Mouse (Mus musculus) hindbrain, embryonic 15.5 days (tissue): ENCODE measurements around the gene Ap4e1. TPM values are rescaled to one million over a fixed set of nuclear protein-coding genes. Genes with fewer than 3 reads are reported as not detected.
"Not testable (repeated sequence)": the region's sequence is repeated elsewhere in the genome, so short reads cannot be mapped to it uniquely, and the experiment has no call there.

ENCODE experiments used
- ATAC-seq: fragments of 200-750 bp; cut with Nextera tagmentation; 2 replicates; pipeline ENCODE4 v1.8.0; 2017; ENCODE audit warnings: low read depth, moderate number of reproducible peaks, moderate TSS enrichment; ENCODE audit not compliant: low FRiP score
- H3K27ac ChIP-seq: fragments of 300-500 bp; sonication (generic); replicated peaks from 2 replicates; pipeline ENCODE4 v1.5.1; 2015; ENCODE audit warnings: mild to moderate bottlenecking, inconsistent platforms
- H3K27me3 ChIP-seq: fragments of 300-500 bp; sonication (generic); 2 replicates; pipeline ENCODE4 v1.6.1; 2015; ENCODE audit warnings: control low read depth, inconsistent platforms
- H3K36me3 ChIP-seq: fragments of 300-500 bp; sonication (generic); 2 replicates; pipeline ENCODE4 v1.6.1; 2015; ENCODE audit warnings: control low read depth, inconsistent platforms
- H3K4me1 ChIP-seq: fragments of 300-500 bp; sonication (generic); replicated peaks from 2 replicates; pipeline ENCODE4 v1.6.1; 2015; ENCODE audit warnings: control low read depth, inconsistent platforms
- H3K4me2 ChIP-seq: fragments of 300-500 bp; sonication (generic); 2 replicates; pipeline ENCODE4 v1.6.1; 2015; ENCODE audit warnings: moderate library complexity, mild to moderate bottlenecking, inconsistent platforms
- H3K4me3 ChIP-seq: fragments of 300-500 bp; sonication (generic); 2 replicates; pipeline ENCODE4 v1.5.1; 2015; ENCODE audit warnings: mild to moderate bottlenecking, inconsistent platforms
- H3K9ac ChIP-seq: fragments of 300-500 bp; sonication (generic); 2 replicates; pipeline ENCODE4 v1.6.1; 2015; ENCODE audit warnings: inconsistent platforms
- H3K9me3 ChIP-seq: fragments of 300-500 bp; sonication (generic); 2 replicates; pipeline ENCODE4 v1.6.1; 2016; ENCODE audit warnings: control low read depth, inconsistent platforms
- WGBS: fragments of 180-500 bp; shearing (Covaris S2); methylation state at CpG from one replicate; pipeline ENCODE4 v1.1.7; 2015; 5-methylcytosine and 5-hydroxymethylcytosine counted together
- polyA plus RNA-seq: library from polyadenylated mRNA; unstranded; fragments of >200 nt; fragmentation: Nextera tagmentation; extraction: Ambion mirVana; gene quantifications from 2 replicates; pipeline ENCODE4 v1.2.1, GENCODE M21; 2015

Gene Ap4e1
- polyA plus RNA-seq, 1 experiment from 2014 or later, result 11.2 TPM

DNA sequence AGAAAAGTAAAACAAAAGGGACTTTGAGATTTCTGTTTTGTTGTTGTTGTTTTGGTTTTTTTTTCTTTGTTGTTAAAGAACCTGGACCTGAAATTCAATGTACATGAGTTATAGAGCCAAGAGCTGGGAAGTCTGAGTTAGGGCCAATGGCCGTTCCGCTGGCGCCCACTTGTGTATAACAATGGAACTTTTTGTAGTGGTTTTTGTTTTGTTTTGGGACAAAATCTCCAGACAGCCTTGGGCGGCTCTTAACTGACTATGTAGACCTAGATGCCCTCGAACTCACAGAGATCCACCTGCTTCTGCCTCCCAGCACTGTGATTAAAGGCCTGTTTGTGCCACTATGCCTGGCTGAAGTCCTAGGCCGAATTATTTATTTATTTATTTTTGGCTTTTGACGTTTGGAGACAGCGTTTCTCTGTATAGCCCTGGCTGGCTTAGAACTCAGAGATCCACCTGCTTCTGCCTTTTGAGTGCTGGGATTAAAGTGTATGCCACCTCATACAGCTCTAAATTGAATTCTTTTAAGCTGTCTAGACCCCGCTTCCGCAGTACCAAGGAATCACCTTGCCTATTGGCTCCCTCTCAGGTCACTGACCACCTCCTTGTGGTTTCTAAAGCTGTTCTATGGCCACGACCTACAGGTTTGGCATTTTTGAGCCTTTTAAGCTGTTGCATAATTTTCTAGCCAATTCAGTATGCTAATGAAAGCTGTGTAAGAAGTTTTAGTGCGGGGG, 1.7 kb upstream of the Ap4e1 start:
- no peak for ATAC-seq
- Histone ChIP-seq H3K4me3 (no peak overlapping the region), H3K27ac (no peak overlapping the region), H3K4me2 (peak overlapping the region; percentile 30; the same call in 1 of the 2 replicates), H3K9me3 (no peaks in the 10 kb centered on the region), H3K27me3 (no peaks in the 10 kb centered on the region), H3K9ac (no peak overlapping the region), H3K36me3 (peaks cover 6% of the 10 kb centered on the region), H3K4me1 (peaks cover 14% of the 10 kb centered on the region)
- 41% methylated on average over 12 of the region's 12 CpGs for WGBS

DNA sequence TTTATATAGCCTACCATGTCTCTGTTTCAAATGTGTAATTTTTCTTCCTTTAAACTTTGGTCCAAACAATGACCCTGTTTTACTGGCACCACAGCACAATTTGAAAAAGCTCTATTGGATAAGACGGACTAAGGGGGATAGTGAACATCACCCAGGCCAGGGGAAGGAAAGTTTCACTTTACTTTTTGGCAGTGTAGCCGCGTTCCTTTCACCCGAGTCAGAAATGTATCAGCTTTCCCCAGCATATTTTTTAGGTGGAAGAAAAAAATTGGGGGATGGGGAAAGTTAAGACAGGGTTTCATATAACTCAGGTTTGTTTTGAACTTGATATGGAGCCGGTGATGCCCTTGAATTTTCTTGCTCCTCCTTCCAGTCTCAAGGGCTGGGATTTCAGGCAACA, 1.0 kb upstream of the Ap4e1 start:
- Histone ChIP-seq H3K4me2 (no peak overlapping the region), H3K27ac (no peak overlapping the region), H3K4me1 (peaks cover 14% of the 10 kb centered on the region), H3K9ac (no peak overlapping the region), H3K27me3 (no peaks in the 10 kb centered on the region), H3K9me3 (no peaks in the 10 kb centered on the region), H3K36me3 (peaks cover 13% of the 10 kb centered on the region), H3K4me3 (no peak overlapping the region)
- WGBS, result 91% methylated on average over 5 of the region's 5 CpGs
- no peak for ATAC-seq

DNA sequence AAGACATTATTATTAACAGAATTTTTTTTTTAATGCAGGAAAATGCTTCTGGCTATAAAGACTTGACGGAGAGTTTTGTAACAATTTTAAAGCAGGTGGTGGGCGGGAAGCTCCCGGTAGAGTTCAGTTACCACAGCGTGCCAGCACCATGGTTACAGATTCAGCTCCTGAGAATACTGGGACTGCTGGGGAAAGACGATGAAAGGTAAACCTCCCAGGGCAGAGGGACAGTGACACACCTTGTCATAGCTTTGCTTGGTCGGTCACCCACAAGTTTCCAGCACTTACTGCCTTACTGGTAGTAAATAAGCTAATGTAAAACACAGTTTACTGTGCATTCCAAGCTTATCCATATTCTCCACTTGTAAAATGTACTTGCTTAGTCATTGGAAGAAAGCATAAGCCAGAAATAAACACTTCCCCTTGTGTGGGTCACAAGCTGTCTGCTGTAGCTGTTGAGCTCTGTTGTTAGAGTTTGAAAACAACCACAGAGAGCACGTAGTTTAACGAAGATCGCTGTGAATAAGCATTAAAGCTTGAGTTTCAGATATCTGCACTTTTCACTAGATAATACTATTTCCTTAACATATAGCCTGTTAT, 26.6 kb downstream of the Ap4e1 start:
- Histone ChIP-seq H3K9me3 (no peaks in the 10 kb centered on the region), H3K4me2 (no peak overlapping the region), H3K4me3 (no peak overlapping the region), H3K36me3 (peaks cover 43% of the 10 kb centered on the region), H3K27ac (no peak overlapping the region), H3K27me3 (no peaks in the 10 kb centered on the region), H3K4me1 (no peaks in the 10 kb centered on the region), H3K9ac (no peak overlapping the region)
- no peak for ATAC-seq
- 97% methylated on average over 9 of the region's 9 CpGs for WGBS

GRCm38 (mm10) chr2:127037299-127037698, 28.8 kb downstream of the Ap4e1 start:
- no peak overlapping the region for H3K27ac ChIP-seq
- no peak overlapping the region for H3K4me3 ChIP-seq
- no peak overlapping the region for H3K4me2 ChIP-seq
- ATAC-seq, result no peak
- no peaks in the 10 kb centered on the region for H3K27me3 ChIP-seq
- H3K9ac ChIP-seq, result no peak overlapping the region
- WGBS, result 93% methylated on average over 4 of the region's 4 CpGs
- H3K36me3 ChIP-seq, result peaks cover 39% of the 10 kb centered on the region
- no peaks in the 10 kb centered on the region for H3K9me3 ChIP-seq
- no peaks in the 10 kb centered on the region for H3K4me1 ChIP-seq

- Histone ChIP-seq H3K36me3 (peaks cover 66% of the 10 kb centered on the region), H3K4me2 (no peak overlapping the region), H3K4me3 (no peak overlapping the region), H3K9ac (no peak overlapping the region), H3K9me3 (no peaks in the 10 kb centered on the region), H3K27ac (no peak overlapping the region), H3K4me1 (no peaks in the 10 kb centered on the region), H3K27me3 (no peaks in the 10 kb centered on the region)
- ATAC-seq, result no peak
- 93% methylated on average over 9 of the region's 9 CpGs for WGBS
These were observed 53.0 kb downstream of the Ap4e1 start for GRCm38 (mm10) chr2:127061471-127061870.

- no peaks in the 10 kb centered on the region for H3K9me3 ChIP-seq
- H3K4me1 ChIP-seq, result peaks cover 15% of the 10 kb centered on the region
- H3K27me3 ChIP-seq, result no peaks in the 10 kb centered on the region
- ATAC-seq, result no peak
- H3K36me3 ChIP-seq, result peaks cover 21% of the 10 kb centered on the region
- 81% methylated on average over 7 of the region's 7 CpGs for WGBS
- H3K4me3 ChIP-seq, result no peak overlapping the region
- no peak overlapping the region for H3K4me2 ChIP-seq
- no peak overlapping the region for H3K27ac ChIP-seq
- H3K9ac ChIP-seq, result no peak overlapping the region
These were observed 60.3 kb downstream of the Ap4e1 start for GRCm38 (mm10) chr2:127068806-127069205.

DNA sequence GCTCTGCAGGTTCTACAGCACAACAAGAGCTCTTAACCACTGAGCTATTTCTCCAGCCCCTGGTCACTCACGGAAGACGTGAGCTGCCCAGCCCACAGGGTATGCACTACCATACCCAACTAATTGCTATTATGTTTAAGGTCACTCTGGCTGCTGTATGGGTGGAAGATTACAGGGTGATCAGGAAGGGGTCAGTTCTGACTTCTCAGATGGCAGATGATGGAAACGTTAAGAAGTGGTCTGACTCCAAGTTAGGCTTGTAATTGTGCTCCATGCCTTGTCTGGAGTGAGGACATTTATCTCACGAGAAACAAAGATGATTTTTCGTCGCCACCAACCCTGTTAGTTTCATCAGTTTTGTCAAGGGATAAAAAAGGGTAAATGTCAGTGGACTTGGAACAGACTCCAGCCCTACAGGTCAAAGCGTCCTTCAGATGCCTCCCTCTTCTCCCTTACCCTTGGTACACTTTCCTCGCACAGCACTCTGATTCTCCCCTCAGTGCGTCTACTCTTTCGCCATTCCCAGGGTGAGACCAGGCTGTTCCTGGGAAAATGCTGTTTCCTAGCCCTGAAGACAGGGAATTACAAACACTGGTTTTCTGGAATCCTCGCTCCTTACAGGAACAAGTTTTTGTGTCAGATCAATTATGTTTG, 61.4 kb downstream of the Ap4e1 start:
- H3K4me3 ChIP-seq, result peak overlapping the region; percentile 77
- H3K27ac ChIP-seq, result peak overlapping the region; percentile 23; the same call in 1 of the 2 replicates
- peak; percentile 10; the same call in 1 of the 2 replicates for ATAC-seq
- peaks cover 17% of the 10 kb centered on the region for H3K36me3 ChIP-seq
- peaks cover 15% of the 10 kb centered on the region for H3K4me1 ChIP-seq
- peak overlapping the region; percentile 60 for H3K4me2 ChIP-seq
- H3K9ac ChIP-seq, result peak overlapping the region; percentile 12; the same call in 1 of the 2 replicates
- no peaks in the 10 kb centered on the region for H3K27me3 ChIP-seq
- H3K9me3 ChIP-seq, result no peaks in the 10 kb centered on the region
- WGBS, result 20% methylated on average over 11 of the region's 11 CpGs

DNA sequence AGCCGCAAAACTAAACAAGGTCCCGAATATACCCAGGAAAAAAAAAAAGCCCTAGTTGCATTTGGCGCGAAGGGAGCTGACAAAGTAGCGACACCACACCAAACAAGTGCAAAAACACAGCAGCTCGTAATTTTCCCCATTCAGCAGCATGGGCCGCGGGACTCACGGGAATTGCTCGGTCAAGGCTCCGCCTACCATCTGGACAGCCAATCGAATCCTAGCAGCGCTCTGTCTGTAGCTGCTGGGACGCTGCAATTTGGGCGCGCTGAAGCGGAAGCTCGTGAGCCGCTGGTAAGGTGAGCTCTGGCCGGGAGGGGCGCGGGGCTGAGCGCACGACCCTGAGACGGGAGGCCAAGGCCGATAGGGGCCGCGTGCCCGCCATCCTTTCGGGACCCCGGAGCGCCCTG, 61.9 kb downstream of the Ap4e1 start, which contains the start of gene Blvra:
TSS of gene Blvra (plus strand) at position 231 of the 407 bp plus-strand sequence.
- Histone ChIP-seq H3K9ac (peak within 1 kb of the TSS; percentile 69), H3K4me1 (peaks cover 15% of the 10 kb centered on the region), H3K4me2 (peak within 1 kb of the TSS; percentile 60), H3K9me3 (no peaks in the 10 kb centered on the region), H3K27me3 (no peaks in the 10 kb centered on the region), H3K4me3 (peak within 1 kb of the TSS; percentile 77), H3K27ac (peak within 1 kb of the TSS; percentile 64), H3K36me3 (peaks cover 17% of the 10 kb centered on the region)
- WGBS, result under 1% methylated on average over 32 of the region's 32 CpGs
- ATAC-seq, result peak; percentile 99

- peak overlapping the region; percentile 64; the same call in 1 of the 2 replicates for H3K27ac ChIP-seq
- WGBS, result 16% methylated on average over 9 of the region's 9 CpGs
- H3K4me3 ChIP-seq, result peak overlapping the region; percentile 77
- H3K9ac ChIP-seq, result peak overlapping the region; percentile 69
- no peaks in the 10 kb centered on the region for H3K27me3 ChIP-seq
- ATAC-seq, result no peak
- peaks cover 15% of the 10 kb centered on the region for H3K4me1 ChIP-seq
- H3K36me3 ChIP-seq, result peaks cover 13% of the 10 kb centered on the region
- H3K4me2 ChIP-seq, result peak overlapping the region; percentile 60
- no peaks in the 10 kb centered on the region for H3K9me3 ChIP-seq
These were observed 62.4 kb downstream of the Ap4e1 start for GRCm38 (mm10) chr2:127070879-127071278.

DNA sequence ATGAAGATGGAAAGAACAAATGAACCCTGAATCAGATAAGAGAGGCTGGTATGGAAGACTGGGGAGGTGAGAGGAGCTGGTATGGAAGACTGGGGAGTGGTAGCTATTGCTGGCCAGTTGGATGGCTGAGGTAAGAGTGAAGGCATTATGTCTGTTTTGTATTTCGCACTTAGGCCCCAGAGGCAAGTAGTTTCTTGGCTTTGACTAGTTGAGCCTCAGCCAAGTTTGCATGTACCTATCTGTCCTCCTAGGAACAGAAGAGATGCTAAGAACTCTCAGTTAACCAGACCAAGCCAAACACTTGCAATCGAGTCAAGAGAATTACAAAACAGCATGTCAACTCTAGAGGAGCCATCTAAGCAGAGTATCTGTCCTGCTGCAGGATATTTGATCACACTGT, 65.6 kb downstream of the Ap4e1 start:
- 93% methylated on average over 2 of the region's 2 CpGs for WGBS
- H3K27ac ChIP-seq, result no peak overlapping the region
- peaks cover 15% of the 10 kb centered on the region for H3K4me1 ChIP-seq
- H3K27me3 ChIP-seq, result no peaks in the 10 kb centered on the region
- no peak overlapping the region for H3K9ac ChIP-seq
- no peak overlapping the region for H3K4me2 ChIP-seq
- H3K9me3 ChIP-seq, result no peaks in the 10 kb centered on the region
- no peaks in the 10 kb centered on the region for H3K36me3 ChIP-seq
- no peak overlapping the region for H3K4me3 ChIP-seq
- no peak for ATAC-seq

DNA sequence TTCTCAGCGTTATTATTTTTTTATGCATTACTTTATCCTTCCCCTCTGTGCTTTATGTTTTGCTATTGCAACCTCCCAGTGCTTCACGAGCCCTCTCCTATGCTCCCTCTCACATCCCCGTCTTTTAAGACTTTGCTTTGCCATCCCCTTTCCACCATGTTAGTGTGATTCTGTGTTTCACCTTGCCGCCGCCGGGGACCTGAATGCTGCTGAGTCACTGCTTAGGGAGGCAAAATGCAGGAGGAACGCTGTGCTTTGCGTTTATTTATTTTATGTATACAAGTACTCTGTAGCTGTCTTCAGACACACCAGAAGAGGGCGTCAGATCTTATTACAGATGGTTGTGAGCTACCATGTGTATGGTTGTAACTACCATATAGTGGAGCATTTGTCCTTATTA, 69.1 kb downstream of the Ap4e1 start:
- peaks cover 5% of the 10 kb centered on the region; the same call in 1 of the 2 replicates for H3K36me3 ChIP-seq
- H3K9ac ChIP-seq, result no peak overlapping the region
- ATAC-seq, result no peak
- no peaks in the 10 kb centered on the region for H3K27me3 ChIP-seq
- 76% methylated on average over 9 of the region's 9 CpGs for WGBS
- no peak overlapping the region for H3K4me2 ChIP-seq
- no peak overlapping the region for H3K27ac ChIP-seq
- no peaks in the 10 kb centered on the region for H3K9me3 ChIP-seq
- no peaks in the 10 kb centered on the region for H3K4me1 ChIP-seq
- H3K4me3 ChIP-seq, result no peak overlapping the region

GRCm38 (mm10) chr2:127079066-127079465, 70.5 kb downstream of the Ap4e1 start:
- not testable (repeated sequence) for H3K9me3 ChIP-seq, H3K27ac ChIP-seq, H3K36me3 ChIP-seq, H3K4me2 ChIP-seq, H3K4me3 ChIP-seq, ATAC-seq, H3K4me1 ChIP-seq, H3K27me3 ChIP-seq, H3K9ac ChIP-seq
- WGBS, result 81% methylated on average over 2 of the region's 2 CpGs
